Mouse (Mus musculus): ENCODE results near the gene Hhatl.

DNA sequence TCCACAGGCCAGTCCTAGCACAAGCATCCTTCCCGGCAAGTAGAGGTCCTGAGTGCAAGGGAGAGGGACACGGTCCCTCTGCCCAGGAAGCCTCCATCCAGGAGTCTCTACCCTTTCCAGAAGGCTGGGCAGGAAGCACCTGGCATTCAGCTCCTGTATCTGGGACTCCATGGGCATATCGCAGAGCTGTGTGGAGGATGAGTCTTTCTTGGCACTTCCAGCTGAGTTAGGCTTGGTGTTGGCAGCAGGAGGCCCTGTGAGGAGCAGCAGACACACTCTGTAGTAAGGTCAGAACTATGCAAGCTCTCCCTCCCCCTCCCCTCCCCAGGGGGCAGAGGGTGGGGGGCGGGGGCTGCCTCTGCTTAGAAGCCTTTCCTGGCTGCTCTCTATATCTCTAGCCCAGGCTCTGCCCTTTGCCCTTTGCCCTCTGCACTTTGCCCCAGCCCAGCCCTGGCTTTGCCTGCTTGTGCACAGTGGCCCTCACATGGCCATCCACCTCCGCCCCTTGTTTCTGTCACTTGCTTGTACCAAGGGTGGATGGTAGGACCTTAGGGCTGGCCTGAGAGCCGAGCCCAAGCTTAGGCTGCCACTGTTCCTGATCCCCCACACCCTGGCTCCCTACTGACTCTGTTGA, 6.7 kb upstream of the Hhatl start:
- TF ChIP-seq CTCF (IDR thresholded peaks at IDR 0.05; ENCODE audit: low read depth) (no peak), EP300 (optimal IDR thresholded peaks at IDR 0.05) (no peak)
